Comparison of ENCODE assay signal across 16 mouse cellular contexts in the genomic region with DNA sequence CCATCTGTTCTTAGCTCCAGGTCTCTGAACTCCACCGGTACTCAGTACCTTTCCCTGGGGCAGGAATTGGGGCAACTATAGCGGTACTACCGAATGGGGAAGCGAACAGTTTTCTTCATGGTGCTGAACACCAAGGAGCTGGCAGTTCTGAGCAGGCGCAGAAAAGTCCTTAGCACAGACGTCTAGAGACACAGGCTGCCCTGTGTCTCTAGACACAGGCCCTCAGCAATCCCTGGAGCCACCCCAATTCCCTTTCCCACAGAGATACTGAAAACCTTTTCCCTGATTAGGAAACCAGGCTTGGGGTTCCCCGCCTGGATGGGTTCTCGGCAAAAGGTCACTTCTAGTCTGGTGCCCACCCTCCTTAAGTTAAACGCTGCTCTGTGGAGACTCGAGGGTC. TPM values are rescaled to one million over a fixed set of nuclear protein-coding genes. Genes with fewer than 3 reads are reported as not detected.
A peak's percentile ranks its signal among the peaks of the same experiment; 100 is the strongest.
DNase-seq lines count a peak whose midpoint lies in the region; ATAC-seq and TF ChIP-seq lines count a peak whose summit lies in the region.
"Had no signal": no experiment of that assay in that cellular context is flagged by ENCODE, and none has a peak within 500 bp of the region (broad histone marks: within the 10 kb centered on the region; RNA-seq: fewer than 3 reads in every experiment).

No protein-coding gene starts in this region.

- peak overlapping the region; percentile 49; the same call in 1 of the 2 replicates for H3K9ac ChIP-seq in heart, embryonic 15.5 days
- H3K9ac ChIP-seq in lung, embryonic 16.5 days (ENCODE audit: low read length), result peak overlapping the region; percentile 84
- peak overlapping the region; percentile 90 for H3K9ac ChIP-seq in stomach, embryonic 16.5 days (ENCODE audit: low read length)
- H3K9ac ChIP-seq: hindbrain, embryonic 14.5 days had no signal

- peak; percentile 62 for DNase-seq in adrenal gland, postnatal 10 days
- no peak for DNase-seq in adrenal gland, adult 8-10 months
- DNase-seq in heart, adult 8-10 months (ENCODE audit: low spot score), result no peak
- DNase-seq in lung, adult 2 months, result no peak
- no peak for DNase-seq in forebrain, embryonic 10.5 days (ENCODE audit: extremely low spot score, low spot score)
- DNase-seq: cerebellum, adult 11 months; gastrocnemius, postnatal 14 days; kidney, adult 8-10 months; layer of hippocampus, adult 9-11 months; left cerebral cortex, postnatal 4 days had no signal

- peaks cover 1% of the 10 kb centered on the region; the same call in 1 of the 2 replicates for H3K36me3 ChIP-seq in heart, embryonic 15.5 days
- H3K36me3 ChIP-seq in lung, embryonic 16.5 days (ENCODE audit: control insufficient read depth, insufficient read depth, low read length), result peaks cover 1% of the 10 kb centered on the region; the same call in 1 of the 2 replicates
- H3K36me3 ChIP-seq in stomach, embryonic 16.5 days (ENCODE audit: control insufficient read depth, insufficient read depth, low read length), result no peaks in the 10 kb centered on the region
- no peaks in the 10 kb centered on the region for H3K36me3 ChIP-seq in forebrain, embryonic 10.5 days (replicated peaks)

- peaks cover 42% of the 10 kb centered on the region for H3K4me1 ChIP-seq in heart, embryonic 15.5 days (replicated peaks)
- peaks cover 23% of the 10 kb centered on the region for H3K4me1 ChIP-seq in lung, embryonic 16.5 days (replicated peaks; ENCODE audit: control insufficient read depth, insufficient read depth, low read length)
- no peaks in the 10 kb centered on the region; the same call in 1 of the 2 replicates for H3K4me1 ChIP-seq in lung, adult 2 months (ENCODE audit: control insufficient read depth, insufficient read depth, low read length)
- peaks cover 38% of the 10 kb centered on the region for H3K4me1 ChIP-seq in stomach, embryonic 16.5 days (ENCODE audit: control insufficient read depth, insufficient read depth, low read length)
- H3K4me1 ChIP-seq in forebrain, embryonic 10.5 days, result peaks cover 18% of the 10 kb centered on the region

- no peaks in the 10 kb centered on the region for H3K9me3 ChIP-seq in heart, embryonic 15.5 days (replicated peaks)
- no peaks in the 10 kb centered on the region for H3K9me3 ChIP-seq in lung, embryonic 16.5 days (ENCODE audit: control insufficient read depth, low read length)
- no peaks in the 10 kb centered on the region for H3K9me3 ChIP-seq in stomach, embryonic 16.5 days (replicated peaks; ENCODE audit: control insufficient read depth, low read length)
- no peaks in the 10 kb centered on the region for H3K9me3 ChIP-seq in forebrain, embryonic 10.5 days

- peak overlapping the region; percentile 98 for H3K27ac ChIP-seq in heart, embryonic 15.5 days
- peak overlapping the region; percentile 92 for H3K27ac ChIP-seq in lung, embryonic 16.5 days (ENCODE audit: low read length)
- H3K27ac ChIP-seq in stomach, embryonic 16.5 days (ENCODE audit: low read length), result peak overlapping the region; percentile 97
- H3K27ac ChIP-seq in forebrain, embryonic 10.5 days, result no peak overlapping the region
- H3K27ac ChIP-seq: hindbrain, embryonic 14.5 days had no signal

- H3K4me2 ChIP-seq in heart, embryonic 15.5 days, result peak overlapping the region; percentile 67
- H3K4me2 ChIP-seq in lung, embryonic 16.5 days (ENCODE audit: low read depth, low read length), result peak overlapping the region; percentile 76
- H3K4me2 ChIP-seq in stomach, embryonic 16.5 days (ENCODE audit: low read depth, low read length), result peak overlapping the region; percentile 73

- no peak for ATAC-seq in heart, embryonic 15.5 days (replicated peaks; ENCODE audit: insufficient number of reproducible peaks, insufficient read depth, low FRiP score, low read depth)
- no peak for ATAC-seq in lung, embryonic 16.5 days (ENCODE audit: low read depth)
- ATAC-seq in stomach, embryonic 16.5 days (ENCODE audit: insufficient read depth, low FRiP score), result no peak
- ATAC-seq: forebrain, embryonic 16.5 days had no signal

- 68% methylated on average over 10 of the region's 10 CpGs for WGBS in heart, embryonic 15.5 days
- 66% methylated on average over 10 of the region's 10 CpGs for WGBS in lung, embryonic 16.5 days
- 77% methylated on average over 10 of the region's 10 CpGs for WGBS in lung, adult 2 months
- 70% methylated on average over 10 of the region's 10 CpGs for WGBS in stomach, embryonic 16.5 days
- 64% methylated on average over 10 of the region's 10 CpGs for WGBS in forebrain, embryonic 10.5 days

- TF ChIP-seq POLR2A in lung, adult 2 months (IDR thresholded peaks at IDR 0.05; ENCODE audit: borderline replicate concordance, extremely low read depth, low read depth, low read length), result no peak

- no peak overlapping the region for H3K4me3 ChIP-seq in heart, embryonic 15.5 days
- no peak overlapping the region for H3K4me3 ChIP-seq in lung, embryonic 16.5 days (ENCODE audit: low read length)
- no peak overlapping the region for H3K4me3 ChIP-seq in lung, adult 2 months (replicated peaks; ENCODE audit: extremely low read depth, low read depth, low read length)
- peak overlapping the region; percentile 91 for H3K4me3 ChIP-seq in stomach, embryonic 16.5 days (replicated peaks; ENCODE audit: low read length)
- H3K4me3 ChIP-seq in forebrain, embryonic 10.5 days, result no peak overlapping the region

- H3K27me3 ChIP-seq in heart, embryonic 15.5 days, result no peaks in the 10 kb centered on the region
- H3K27me3 ChIP-seq in lung, embryonic 16.5 days (ENCODE audit: control insufficient read depth, insufficient read depth, low read depth, low read length), result no peaks in the 10 kb centered on the region
- 0 out of 2 replicates have a peak, but pooled peaks cover 4% of the 10 kb centered on the region for H3K27me3 ChIP-seq in stomach, embryonic 16.5 days (ENCODE audit: control insufficient read depth, insufficient read depth, low read length)
- peaks cover 91% of the 10 kb centered on the region for H3K27me3 ChIP-seq in forebrain, embryonic 10.5 days (ENCODE audit: poor library complexity, severe bottlenecking)
- H3K27me3 ChIP-seq: Patski had no signal

- no peak for TF ChIP-seq CTCF in lung, adult 2 months (IDR thresholded peaks at IDR 0.05; ENCODE audit: insufficient read depth, low read length)

RNA-seq across cellular contexts. Expression of a gene that starts 0.8 kb away (rescaled TPM):
- total RNA-seq in adrenal gland, postnatal 10 days (2021), result 100 to 1,000 TPM; 327 to 368 TPM
- total RNA-seq in adrenal gland, adult 8-10 months (2022), result 100 to 1,000 TPM; 321 to 363 (median 344) TPM
- polyA plus RNA-seq in heart, embryonic 15.5 days (2015; fragmentation: Nextera tagmentation; extraction: Ambion mirVana), result 429 and 457 TPM in 2 replicates
- total RNA-seq in heart, adult 8-10 months (2022), result 100 to 1,000 TPM; 190 to 247 (median 212) TPM
- polyA plus RNA-seq in lung, embryonic 16.5 days (2015; fragmentation: Nextera tagmentation; extraction: Ambion mirVana), result 461 and 464 TPM in 2 replicates
- 270 and 280 TPM in 2 replicates for polyA plus RNA-seq in lung, adult 2 months (2012; rRNA removed)
- 381 and 403 TPM in 2 replicates for polyA plus RNA-seq in stomach, embryonic 16.5 days (2015; fragmentation: Nextera tagmentation; extraction: Ambion mirVana)
- 16.1 and 16.6 TPM in 2 replicates for polyA plus RNA-seq in forebrain, embryonic 10.5 days (2016; fragmentation: Nextera tagmentation; extraction: Ambion mirVana)

RNA-seq across cellular contexts. Expression of a gene that starts 32.1 kb away (rescaled TPM):
- total RNA-seq in adrenal gland, postnatal 10 days (2021), result 10 to 100 TPM; 68.2 to 75.6 TPM
- total RNA-seq in adrenal gland, adult 8-10 months (2022), result 100 to 1,000 TPM in 1 of 4 experiments, 10 to 100 TPM in 3; 84.0 to 116 (median 95.7) TPM
- 50.6 and 60.8 TPM in 2 replicates for polyA plus RNA-seq in heart, embryonic 15.5 days (2015; fragmentation: Nextera tagmentation; extraction: Ambion mirVana)
- total RNA-seq in heart, adult 8-10 months (2022), result 100 to 1,000 TPM in 1 of 4 experiments, 10 to 100 TPM in 3; 76.6 to 108 (median 91.0) TPM
- 58.5 and 63.7 TPM in 2 replicates for polyA plus RNA-seq in lung, embryonic 16.5 days (2015; fragmentation: Nextera tagmentation; extraction: Ambion mirVana)
- 115 and 147 TPM in 2 replicates for polyA plus RNA-seq in lung, adult 2 months (2012; rRNA removed)
- polyA plus RNA-seq in stomach, embryonic 16.5 days (2015; fragmentation: Nextera tagmentation; extraction: Ambion mirVana), result 47.2 and 56.1 TPM in 2 replicates
- 15.0 and 15.6 TPM in 2 replicates for polyA plus RNA-seq in forebrain, embryonic 10.5 days (2016; fragmentation: Nextera tagmentation; extraction: Ambion mirVana)

RNA-seq across cellular contexts. Expression of a gene that starts 37.8 kb away (rescaled TPM):
- total RNA-seq in adrenal gland, postnatal 10 days (2021), result 10 to 100 TPM; 93.4 to 95.8 TPM
- 100 to 1,000 TPM; 155 to 222 (median 186) TPM for total RNA-seq in adrenal gland, adult 8-10 months (2022)
- 54.1 and 54.4 TPM in 2 replicates for polyA plus RNA-seq in heart, embryonic 15.5 days (2015; fragmentation: Nextera tagmentation; extraction: Ambion mirVana)
- 100 to 1,000 TPM in 1 of 4 experiments, 10 to 100 TPM in 3; 85.0 to 100 (median 88.9) TPM for total RNA-seq in heart, adult 8-10 months (2022)
- polyA plus RNA-seq in lung, embryonic 16.5 days (2015; fragmentation: Nextera tagmentation; extraction: Ambion mirVana), result 36.7 and 36.9 TPM in 2 replicates
- 81.9 and 102 TPM in 2 replicates for polyA plus RNA-seq in lung, adult 2 months (2012; rRNA removed)
- 47.8 and 50.5 TPM in 2 replicates for polyA plus RNA-seq in stomach, embryonic 16.5 days (2015; fragmentation: Nextera tagmentation; extraction: Ambion mirVana)
- 34.5 and 36.9 TPM in 2 replicates for polyA plus RNA-seq in forebrain, embryonic 10.5 days (2016; fragmentation: Nextera tagmentation; extraction: Ambion mirVana)

Comparison
In these comparisons a context has a peak if more than half of its experiments do, and no peak if none do; other contexts are left out.
1. RNA of a gene that starts 0.8 kb away (polyA plus RNA-seq): 461 to 464 TPM in lung, embryonic 16.5 days, 429 to 457 TPM in heart, embryonic 15.5 days, 381 to 403 TPM in stomach, embryonic 16.5 days and 270 to 280 TPM in lung, adult 2 months; 16.1 to 16.6 TPM in forebrain, embryonic 10.5 days; every median in the first group is over 10 times any median in the second.
2. Peak in every context shown above with its lines, with median percentiles within 50 percentile points of each other: H3K4me2 ChIP-seq and H3K9ac ChIP-seq.